In the genomic region with DNA sequence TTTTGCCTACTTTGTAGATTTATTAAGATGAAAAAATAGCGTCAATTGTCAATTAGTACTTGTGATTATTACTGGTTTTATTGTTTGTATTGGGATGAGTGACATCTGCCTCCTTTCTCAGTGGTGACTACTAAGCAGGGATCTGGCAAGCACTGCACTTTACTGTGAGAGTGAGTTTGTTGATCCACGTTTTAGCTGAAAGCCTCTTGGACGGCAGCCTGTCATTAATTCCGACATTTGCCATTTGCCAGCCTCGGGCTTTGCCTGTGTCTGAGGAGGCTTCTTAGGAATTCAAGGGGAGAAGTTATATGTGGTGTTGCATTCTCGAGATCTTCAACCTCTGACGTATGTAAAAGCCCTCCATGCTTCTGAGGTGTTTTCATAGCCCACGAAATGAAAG, we compare ENCODE assay signal across 11 mouse cellular contexts.
DNase-seq lines count a peak whose midpoint lies in the region; ATAC-seq lines count a peak whose summit lies in the region.
"Had no signal": no experiment of that assay in that cellular context is flagged by ENCODE, and none has a peak within 500 bp of the region (broad histone marks: within the 10 kb centered on the region; RNA-seq: fewer than 3 reads in every experiment).

No protein-coding gene starts in this region.

- peak; percentile 66 for DNase-seq in heart, adult 11 months
- DNase-seq in heart, postnatal 10 days: no peak
- no peak for DNase-seq in limb, embryonic 11.5 days (ENCODE audit: low spot score)
- no peak for DNase-seq in limb, embryonic 10.5 days (ENCODE audit: low spot score)
- no peak for DNase-seq in frontal cortex, adult 2 months (ENCODE audit: extremely low spot score in 1 of 2, low spot score in 1 of 2)
- DNase-seq: liver, embryonic 13.5 days; spleen, adult 18-20 months had no signal

- ATAC-seq in limb, embryonic 11.5 days (ENCODE audit: insufficient number of reproducible peaks, low FRiP score, low TSS enrichment, low read depth): 0 out of 2 replicates have a peak, but pooled peaks have one; percentile 9
- ATAC-seq in embryonic facial prominence, embryonic 15.5 days (ENCODE audit: insufficient number of reproducible peaks, low FRiP score, low TSS enrichment, low read depth): no peak
- peak; percentile 15; the same call in 1 of the 2 replicates for ATAC-seq in midbrain, embryonic 15.5 days (replicated peaks)
- ATAC-seq: intestine, embryonic 16.5 days had no signal

- no peak overlapping the region for H3K4me3 ChIP-seq in limb, embryonic 11.5 days (ENCODE audit: low read depth, low read length)
- H3K4me3 ChIP-seq in limb, embryonic 10.5 days: no peak overlapping the region
- no peak overlapping the region for H3K4me3 ChIP-seq in embryonic facial prominence, embryonic 15.5 days (replicated peaks)
- H3K4me3 ChIP-seq in midbrain, embryonic 15.5 days: no peak overlapping the region
- H3K4me3 ChIP-seq: liver, embryonic 13.5 days had no signal

- H3K4me2 ChIP-seq in limb, embryonic 11.5 days (ENCODE audit: low read depth, severe bottlenecking): no peak overlapping the region
- peak overlapping the region; percentile 28 for H3K4me2 ChIP-seq in embryonic facial prominence, embryonic 15.5 days (replicated peaks)
- H3K4me2 ChIP-seq in midbrain, embryonic 15.5 days: peak overlapping the region; percentile 25
- H3K4me2 ChIP-seq: liver, embryonic 13.5 days had no signal

- WGBS in limb, embryonic 11.5 days: 50% methylated on average over 8 of the region's 8 CpGs
- 58% methylated on average over 8 of the region's 8 CpGs for WGBS in limb, embryonic 10.5 days
- 32% methylated on average over 8 of the region's 8 CpGs for WGBS in embryonic facial prominence, embryonic 15.5 days
- 28% methylated on average over 8 of the region's 8 CpGs for WGBS in midbrain, embryonic 15.5 days

- H3K9ac ChIP-seq in limb, embryonic 11.5 days (ENCODE audit: low read length): no peak overlapping the region
- no peak overlapping the region for H3K9ac ChIP-seq in embryonic facial prominence, embryonic 15.5 days
- no peak overlapping the region for H3K9ac ChIP-seq in midbrain, embryonic 15.5 days
- H3K9ac ChIP-seq: liver, embryonic 13.5 days had no signal

- H3K4me1 ChIP-seq in limb, embryonic 11.5 days (ENCODE audit: control insufficient read depth, insufficient read depth, low read length): no peaks in the 10 kb centered on the region
- peaks cover 6% of the 10 kb centered on the region for H3K4me1 ChIP-seq in limb, embryonic 10.5 days
- H3K4me1 ChIP-seq in embryonic facial prominence, embryonic 15.5 days: peaks cover 13% of the 10 kb centered on the region; the same call in 1 of the 2 replicates
- H3K4me1 ChIP-seq in midbrain, embryonic 15.5 days: peaks cover 8% of the 10 kb centered on the region; the same call in 1 of the 2 replicates
- H3K4me1 ChIP-seq: liver, embryonic 13.5 days had no signal

- H3K36me3 ChIP-seq in limb, embryonic 11.5 days (ENCODE audit: control insufficient read depth, insufficient read depth, low read length): no peaks in the 10 kb centered on the region
- H3K36me3 ChIP-seq in limb, embryonic 10.5 days: no peaks in the 10 kb centered on the region
- H3K36me3 ChIP-seq in embryonic facial prominence, embryonic 15.5 days: no peaks in the 10 kb centered on the region
- H3K36me3 ChIP-seq in midbrain, embryonic 15.5 days (replicated peaks): no peaks in the 10 kb centered on the region
- H3K36me3 ChIP-seq: liver, embryonic 13.5 days had no signal

- H3K27me3 ChIP-seq in limb, embryonic 11.5 days (ENCODE audit: control insufficient read depth, insufficient read depth, low read length): no peaks in the 10 kb centered on the region
- H3K27me3 ChIP-seq in limb, embryonic 10.5 days (ENCODE audit: low read depth, poor library complexity, severe bottlenecking): peaks cover 3% of the 10 kb centered on the region; the same call in 1 of the 2 replicates
- H3K27me3 ChIP-seq in embryonic facial prominence, embryonic 15.5 days: no peaks in the 10 kb centered on the region
- H3K27me3 ChIP-seq in midbrain, embryonic 15.5 days (replicated peaks): peaks cover 6% of the 10 kb centered on the region; the same call in 1 of the 2 replicates
- H3K27me3 ChIP-seq: CH12.LX; liver, embryonic 13.5 days had no signal

- no peak overlapping the region for H3K27ac ChIP-seq in limb, embryonic 11.5 days (replicated peaks; ENCODE audit: low read depth, low read length)
- H3K27ac ChIP-seq in limb, embryonic 10.5 days: no peak overlapping the region
- no peak overlapping the region for H3K27ac ChIP-seq in embryonic facial prominence, embryonic 15.5 days (replicated peaks)
- H3K27ac ChIP-seq in midbrain, embryonic 15.5 days: no peak overlapping the region
- H3K27ac ChIP-seq: liver, embryonic 13.5 days had no signal

- intact Hi-C loops in heart, postnatal 10 days (cut with DNase I): loop anchor here (5.0 to 10.0 kb wide), 2 partner anchors 884 to 1291 kb away; no protein-coding TSS in a partner anchor

- no peaks in the 10 kb centered on the region for H3K9me3 ChIP-seq in limb, embryonic 11.5 days (ENCODE audit: control insufficient read depth, low read length)
- no peaks in the 10 kb centered on the region for H3K9me3 ChIP-seq in limb, embryonic 10.5 days (replicated peaks)
- no peaks in the 10 kb centered on the region for H3K9me3 ChIP-seq in embryonic facial prominence, embryonic 15.5 days (replicated peaks)
- no peaks in the 10 kb centered on the region for H3K9me3 ChIP-seq in midbrain, embryonic 15.5 days
- H3K9me3 ChIP-seq: liver, embryonic 13.5 days had no signal
